8 mouse cellular contexts compared by ENCODE assay signal in the genomic region with DNA sequence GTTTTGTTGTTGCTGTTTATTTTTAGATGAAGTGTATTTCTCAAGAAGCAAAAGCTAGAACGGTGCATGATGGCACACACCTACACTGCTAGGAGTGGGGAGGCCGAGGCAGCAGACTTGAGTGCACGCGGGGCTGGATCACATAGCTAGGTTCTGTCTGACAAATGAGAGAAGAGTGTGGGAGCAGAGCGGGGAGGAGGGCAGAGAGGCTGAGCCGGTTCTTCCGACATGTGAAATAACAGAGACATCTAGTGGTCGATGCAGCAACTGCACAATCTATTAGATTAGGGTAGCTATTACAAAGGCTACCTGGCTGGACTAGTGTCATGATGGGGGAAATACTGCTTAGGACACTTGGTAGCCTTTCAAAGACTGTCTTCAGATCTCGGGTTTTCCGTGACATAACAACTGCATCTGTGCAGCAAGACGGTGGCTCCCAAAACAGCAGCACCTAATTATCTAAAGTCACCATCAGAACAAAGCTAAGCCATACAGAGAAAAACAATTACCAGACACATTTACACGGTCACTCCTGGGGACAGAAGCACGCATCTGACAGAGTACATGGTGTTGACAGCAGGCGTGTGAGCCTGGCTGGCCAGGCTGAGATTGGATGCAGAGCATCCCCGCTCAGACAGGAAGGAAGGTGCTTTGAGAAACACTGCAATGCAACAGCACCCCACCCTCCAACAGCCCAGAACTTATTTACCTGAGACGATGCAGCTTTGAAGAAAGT. TPM values are rescaled to one million over a fixed set of nuclear protein-coding genes. Genes with fewer than 3 reads are reported as not detected.
A peak's percentile ranks its signal among the peaks of the same experiment; 100 is the strongest.
DNase-seq lines count a peak whose midpoint lies in the region; ATAC-seq lines count a peak whose summit lies in the region.

No protein-coding gene starts in this region.

- H3K4me2 ChIP-seq in hindbrain, embryonic 12.5 days (replicated peaks), result no peak overlapping the region
- no peak overlapping the region for H3K4me2 ChIP-seq in lung, embryonic 16.5 days (ENCODE audit: low read depth, low read length)

- no peak overlapping the region for H3K27ac ChIP-seq in hindbrain, embryonic 12.5 days
- no peak overlapping the region for H3K27ac ChIP-seq in lung, embryonic 16.5 days (ENCODE audit: low read length)

- H3K4me1 ChIP-seq in hindbrain, embryonic 12.5 days, result no peaks in the 10 kb centered on the region
- H3K4me1 ChIP-seq in lung, embryonic 16.5 days (replicated peaks; ENCODE audit: control insufficient read depth, insufficient read depth, low read length), result no peaks in the 10 kb centered on the region

- H3K4me3 ChIP-seq in hindbrain, embryonic 12.5 days, result no peak overlapping the region
- H3K4me3 ChIP-seq in lung, embryonic 16.5 days (ENCODE audit: low read length), result no peak overlapping the region

- peak; percentile 83 for ATAC-seq in hindbrain, embryonic 12.5 days (ENCODE audit: low FRiP score)
- ATAC-seq in lung, embryonic 16.5 days (ENCODE audit: low read depth), result peak; percentile 78

- WGBS in hindbrain, embryonic 12.5 days, result 52% methylated on average over 16 of the region's 16 CpGs
- 41% methylated on average over 16 of the region's 16 CpGs for WGBS in lung, embryonic 16.5 days

- no peaks in the 10 kb centered on the region for H3K27me3 ChIP-seq in hindbrain, embryonic 12.5 days
- no peaks in the 10 kb centered on the region for H3K27me3 ChIP-seq in lung, embryonic 16.5 days (ENCODE audit: control insufficient read depth, insufficient read depth, low read depth, low read length)

- H3K9me3 ChIP-seq in hindbrain, embryonic 12.5 days (replicated peaks), result no peaks in the 10 kb centered on the region
- no peaks in the 10 kb centered on the region for H3K9me3 ChIP-seq in lung, embryonic 16.5 days (ENCODE audit: control insufficient read depth, low read length)

- no peak overlapping the region for H3K9ac ChIP-seq in hindbrain, embryonic 12.5 days
- H3K9ac ChIP-seq in lung, embryonic 16.5 days (ENCODE audit: low read length), result no peak overlapping the region

- H3K36me3 ChIP-seq in hindbrain, embryonic 12.5 days, result peaks cover 53% of the 10 kb centered on the region
- peaks cover 32% of the 10 kb centered on the region for H3K36me3 ChIP-seq in lung, embryonic 16.5 days (ENCODE audit: control insufficient read depth, insufficient read depth, low read length)

- peak; percentile 40 for DNase-seq in WW6 (ENCODE audit: low read depth, low spot score)
- DNase-seq in cerebellum, postnatal 25 days, result peak; percentile 58 to 81
- DNase-seq in frontal cortex, postnatal 14 days (ENCODE audit: low spot score in 2 of 2), result peak; percentile 13 to 53
- peak; percentile 68 for DNase-seq in layer of hippocampus, adult 9-10 months (ENCODE audit: low spot score)
- DNase-seq in retina, postnatal 1 day, result peak; percentile 76
- peak; percentile 37 for DNase-seq in urinary bladder, postnatal 25 days (ENCODE audit: low spot score)

RNA-seq across cellular contexts. Expression of gene Ltn1, which starts 38.4 kb away (rescaled TPM):
- polyA plus RNA-seq in hindbrain, embryonic 12.5 days (2016; fragmentation: Nextera tagmentation; extraction: Ambion mirVana), result 34.8 and 36.0 TPM in 2 replicates
- polyA plus RNA-seq in lung, embryonic 16.5 days (2015; fragmentation: Nextera tagmentation; extraction: Ambion mirVana), result 28.9 and 30.0 TPM in 2 replicates

RNA-seq across cellular contexts. Expression of gene N6amt1, which starts 40.0 kb away (rescaled TPM):
- polyA plus RNA-seq in hindbrain, embryonic 12.5 days (2016; fragmentation: Nextera tagmentation; extraction: Ambion mirVana), result 17.4 and 19.9 TPM in 2 replicates
- 20.7 and 23.6 TPM in 2 replicates for polyA plus RNA-seq in lung, embryonic 16.5 days (2015; fragmentation: Nextera tagmentation; extraction: Ambion mirVana)

RNA-seq across cellular contexts. Expression of gene Rwdd2b, which starts 46.4 kb away (rescaled TPM):
- 11.5 and 11.9 TPM in 2 replicates for polyA plus RNA-seq in hindbrain, embryonic 12.5 days (2016; fragmentation: Nextera tagmentation; extraction: Ambion mirVana)
- polyA plus RNA-seq in lung, embryonic 16.5 days (2015; fragmentation: Nextera tagmentation; extraction: Ambion mirVana), result 10.7 and 11.6 TPM in 2 replicates
